Mouse (Mus musculus) midbrain, embryonic 10.5 days (tissue): ENCODE results near the gene Cyp4a32. TPM values are rescaled to one million over a fixed set of nuclear protein-coding genes. Genes with fewer than 3 reads are reported as not detected.

Experiments used
- polyA plus RNA-seq: library from polyadenylated mRNA; unstranded; fragments of >200 nt; fragmentation: Nextera tagmentation; extraction: Ambion mirVana; gene quantifications from 2 replicates; pipeline ENCODE4 v1.2.1, GENCODE M21; 2016

Cyp4a32 gene
- polyA plus RNA-seq, 1 experiment from 2014 or later: not detected

Other genes with a start within 250 kb of the Cyp4a32 start
- gene Cyp4a12b, start 189.3 kb upstream of the Cyp4a32 start, polyA plus RNA-seq: not detected in 2 replicates
- gene Cyp4a30b, start 148.4 kb upstream of the Cyp4a32 start, polyA plus RNA-seq: not detected in 2 replicates
- not detected in 2 replicates for gene Cyp4a14, start 104.8 kb upstream of the Cyp4a32 start, polyA plus RNA-seq
- gene Cyp4a10, start 82.7 kb upstream of the Cyp4a32 start, polyA plus RNA-seq: not detected in 2 replicates
- not detected in 2 replicates for gene Cyp4a31, start 37.3 kb upstream of the Cyp4a32 start, polyA plus RNA-seq
- not detected in 2 replicates for gene Cyp4b1, start 46.8 kb downstream of the Cyp4a32 start, polyA plus RNA-seq
- 34.4 and 34.8 TPM in 2 replicates for gene Efcab14, start 136.8 kb downstream of the Cyp4a32 start, polyA plus RNA-seq
- gene Tex38, start 180.0 kb downstream of the Cyp4a32 start, polyA plus RNA-seq: 0.17 and 0.25 TPM in 2 replicates
- gene Atpaf1, start 183.8 kb downstream of the Cyp4a32 start, polyA plus RNA-seq: 50.0 and 53.8 TPM in 2 replicates
- gene Mob3c, start 227.1 kb downstream of the Cyp4a32 start, polyA plus RNA-seq: 4.4 and 6.7 TPM in 2 replicates
- 29.7 and 31.2 TPM in 2 replicates for gene Mknk1, start 238.2 kb downstream of the Cyp4a32 start, polyA plus RNA-seq